Mouse (Mus musculus): Measurements from ENCODE around the gene Vmn1r189. TPM values are rescaled to one million over a fixed set of nuclear protein-coding genes. Genes with fewer than 3 reads are reported as not detected.

The Vmn1r189 gene
- polyA plus RNA-seq, 1 experiment from 2014 or later = not detected

Small RNAs within 50 kb of the gene (microRNA-seq; reads per million reads assigned to microRNA genes)
- not detected for gene Gm26300 (ENCODE audit: borderline number of aligned reads)

Other genes starting within 250 kb of the Vmn1r189 start
- gene Zfp184, start 160.7 kb downstream of the Vmn1r189 start, polyA plus RNA-seq (2014; fragmentation: Nextera tagmentation; extraction: Ambion mirVana) = 5.1 and 5.9 TPM in 2 replicates
- not detected in 2 replicates for gene Pom121l2, start 124.6 kb downstream of the Vmn1r189 start, polyA plus RNA-seq (2014; fragmentation: Nextera tagmentation; extraction: Ambion mirVana)
- gene Prss16, start 96.1 kb downstream of the Vmn1r189 start, polyA plus RNA-seq (2014; fragmentation: Nextera tagmentation; extraction: Ambion mirVana) = 0.48 and 0.86 TPM in 2 replicates
- 10.7 and 13.3 TPM in 2 replicates for gene Hist1h2ah, start 70.3 kb downstream of the Vmn1r189 start, polyA plus RNA-seq (2014; fragmentation: Nextera tagmentation; extraction: Ambion mirVana)
- gene Hist1h2bk, start 70.0 kb downstream of the Vmn1r189 start, polyA plus RNA-seq (2014; fragmentation: Nextera tagmentation; extraction: Ambion mirVana) = 4.1 and 4.6 TPM in 2 replicates
- gene Hist1h4i, start 64.5 kb downstream of the Vmn1r189 start, polyA plus RNA-seq (2014; fragmentation: Nextera tagmentation; extraction: Ambion mirVana) = 36.9 and 39.3 TPM in 2 replicates
- gene Hist1h2ag, start 62.9 kb downstream of the Vmn1r189 start, polyA plus RNA-seq (2014; fragmentation: Nextera tagmentation; extraction: Ambion mirVana) = 26.4 and 36.7 TPM in 2 replicates
- gene Hist1h2bj, start 62.6 kb downstream of the Vmn1r189 start, polyA plus RNA-seq (2014; fragmentation: Nextera tagmentation; extraction: Ambion mirVana) = 11.2 and 13.2 TPM in 2 replicates
- not detected in 2 replicates for gene Vmn1r188, start 21.4 kb downstream of the Vmn1r189 start, polyA plus RNA-seq (2014; fragmentation: Nextera tagmentation; extraction: Ambion mirVana)
- not detected in 2 replicates for gene Vmn1r191, start 78.1 kb upstream of the Vmn1r189 start, polyA plus RNA-seq (2014; fragmentation: Nextera tagmentation; extraction: Ambion mirVana)
- not detected in 2 replicates for gene Vmn1r192, start 85.3 kb upstream of the Vmn1r189 start, polyA plus RNA-seq (2014; fragmentation: Nextera tagmentation; extraction: Ambion mirVana)
- gene Vmn1r193, start 117.3 kb upstream of the Vmn1r189 start, polyA plus RNA-seq (2014; fragmentation: Nextera tagmentation; extraction: Ambion mirVana) = not detected in 2 replicates
- not detected in 2 replicates for gene Vmn1r194, start 138.4 kb upstream of the Vmn1r189 start, polyA plus RNA-seq (2014; fragmentation: Nextera tagmentation; extraction: Ambion mirVana)
- not detected in 2 replicates for gene Vmn1r195, start 164.7 kb upstream of the Vmn1r189 start, polyA plus RNA-seq (2014; fragmentation: Nextera tagmentation; extraction: Ambion mirVana)
- gene Vmn1r196, start 184.1 kb upstream of the Vmn1r189 start, polyA plus RNA-seq (2014; fragmentation: Nextera tagmentation; extraction: Ambion mirVana) = not detected in 2 replicates
- gene Vmn1r197, start 218.8 kb upstream of the Vmn1r189 start, polyA plus RNA-seq (2014; fragmentation: Nextera tagmentation; extraction: Ambion mirVana) = not detected in 2 replicates
- not detected in 2 replicates for gene Vmn1r198, start 244.5 kb upstream of the Vmn1r189 start, polyA plus RNA-seq (2014; fragmentation: Nextera tagmentation; extraction: Ambion mirVana)